Mouse (Mus musculus) lung, adult 2 months (tissue): ENCODE data around the gene Olfr520. TPM values are rescaled to one million over a fixed set of nuclear protein-coding genes. Genes with fewer than 3 reads are reported as not detected.

Experiments
- DNase-seq: peaks from one replicate; pipeline ENCODE4 v3.0.0; 2022
- H3K4me1 ChIP-seq: fragments of 200-500 bp; 2 replicates; pipeline ENCODE4 v1.6.1; 2011; ENCODE audit warnings: low read length; ENCODE audit not compliant: control insufficient read depth, insufficient read depth
- H3K4me3 ChIP-seq: fragments of 200-500 bp; replicated peaks from 2 replicates; pipeline ENCODE3; 2011; ENCODE audit warnings: low read depth, mild to moderate bottlenecking, control low read depth, low read length; ENCODE audit errors: extremely low read depth
- CTCF ChIP-seq: fragments of 200-500 bp; IDR thresholded peaks from 2 replicates; pipeline ENCODE4 v1.5.1; 2011; ENCODE audit warnings: mild to moderate bottlenecking, low read length, control low read depth; ENCODE audit not compliant: insufficient read depth
- POLR2A ChIP-seq: fragments of 200-500 bp; IDR thresholded peaks from 2 replicates; pipeline ENCODE4 v1.6.1; 2011; ENCODE audit warnings: low read depth, mild to moderate bottlenecking, control low read depth, low read length, borderline replicate concordance; ENCODE audit errors: extremely low read depth
- WGBS: fragments of 180-500 bp; shearing (Covaris S2); methylation state at CpG from one replicate; pipeline ENCODE4 v1.1.7; 2018; 5-methylcytosine and 5-hydroxymethylcytosine counted together
- polyA plus RNA-seq: library from polyadenylated mRNA; depleted of rRNA; stranded (reverse); fragments of >200 nt; gene quantifications from 2 replicates; pipeline ENCODE4 v1.2.3, GENCODE M21; 2012; rRNA removed

Gene Olfr520
- polyA plus RNA-seq, 1 experiment: not detected

DNA sequence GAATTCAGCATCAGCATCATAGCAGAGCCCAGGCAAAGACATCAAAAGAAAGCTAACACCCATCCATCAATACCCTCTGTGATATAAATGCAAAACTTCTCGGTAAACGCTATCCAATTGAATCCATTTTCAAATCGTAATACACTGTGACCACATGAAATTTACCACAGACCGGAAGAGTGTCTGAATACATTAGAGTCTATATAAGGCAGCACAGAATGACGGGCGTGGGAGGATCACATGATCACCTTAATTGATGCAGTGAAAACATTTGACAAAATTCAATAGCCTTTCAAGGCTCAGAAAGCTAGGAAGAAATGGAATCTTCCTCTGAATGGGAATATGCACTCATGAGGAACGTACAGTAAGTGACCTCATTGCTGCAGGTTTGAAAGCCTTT is 53.3 kb downstream of the Olfr520 start:
- 83% methylated on average over 7 of the region's 7 CpGs for WGBS
- H3K4me1 ChIP-seq: no peaks in the 10 kb centered on the region
- no peak for TF ChIP-seq POLR2A
- TF ChIP-seq CTCF: no peak
- H3K4me3 ChIP-seq: no peak overlapping the region
- DNase-seq: no peak

- 67% methylated on average over 3 of the region's 3 CpGs for WGBS
- no peak for DNase-seq
- H3K4me1 ChIP-seq: no peaks in the 10 kb centered on the region
- TF ChIP-seq POLR2A (no peak), CTCF (no peak)
- H3K4me3 ChIP-seq: no peak overlapping the region
Observed at GRCm38 (mm10) chr7:99785553-99785952, 55.5 kb downstream of the Olfr520 start.

Other genes starting within 250 kb of the Olfr520 start
- gene Rps3, start 246.5 kb upstream of the Olfr520 start, polyA plus RNA-seq: 206 and 308 TPM in 2 replicates
- 131 and 161 TPM in 2 replicates for gene Arrb1, start 194.8 kb upstream of the Olfr520 start, polyA plus RNA-seq
- 3.8 and 7.2 TPM in 2 replicates for gene Tpbgl, start 103.2 kb upstream of the Olfr520 start, polyA plus RNA-seq
- 16.5 and 18.0 TPM in 2 replicates for gene Slco2b1, start 18.9 kb upstream of the Olfr520 start, polyA plus RNA-seq
- not detected in 2 replicates for gene Olfr521, start 33.2 kb downstream of the Olfr520 start, polyA plus RNA-seq
- 3.4 TPM in 2 replicates for gene Neu3, start 98.1 kb downstream of the Olfr520 start, polyA plus RNA-seq
- 0.87 and 1.1 TPM in 2 replicates for gene Xrra1, start 128.8 kb downstream of the Olfr520 start, polyA plus RNA-seq
- 21.5 and 45.6 TPM in 2 replicates for gene Spcs2, start 133.2 kb downstream of the Olfr520 start, polyA plus RNA-seq